Mouse (Mus musculus) c-Kit-positive CD71-negative TER-119-negative erythroid progenitor cells, embryonic 14.5 days (primary cell): Measurements from ENCODE around the gene Dynlt1a.
"Not testable (repeated sequence)": the region's sequence is repeated elsewhere in the genome, so short reads cannot be mapped to it uniquely, and the experiment has no call there.

Experiments used
- DNase-seq: peaks from one replicate; pipeline ENCODE4 v3.0.0-alpha.2; 2013; ENCODE audit warnings: low read depth

Dynlt1a gene

DNA sequence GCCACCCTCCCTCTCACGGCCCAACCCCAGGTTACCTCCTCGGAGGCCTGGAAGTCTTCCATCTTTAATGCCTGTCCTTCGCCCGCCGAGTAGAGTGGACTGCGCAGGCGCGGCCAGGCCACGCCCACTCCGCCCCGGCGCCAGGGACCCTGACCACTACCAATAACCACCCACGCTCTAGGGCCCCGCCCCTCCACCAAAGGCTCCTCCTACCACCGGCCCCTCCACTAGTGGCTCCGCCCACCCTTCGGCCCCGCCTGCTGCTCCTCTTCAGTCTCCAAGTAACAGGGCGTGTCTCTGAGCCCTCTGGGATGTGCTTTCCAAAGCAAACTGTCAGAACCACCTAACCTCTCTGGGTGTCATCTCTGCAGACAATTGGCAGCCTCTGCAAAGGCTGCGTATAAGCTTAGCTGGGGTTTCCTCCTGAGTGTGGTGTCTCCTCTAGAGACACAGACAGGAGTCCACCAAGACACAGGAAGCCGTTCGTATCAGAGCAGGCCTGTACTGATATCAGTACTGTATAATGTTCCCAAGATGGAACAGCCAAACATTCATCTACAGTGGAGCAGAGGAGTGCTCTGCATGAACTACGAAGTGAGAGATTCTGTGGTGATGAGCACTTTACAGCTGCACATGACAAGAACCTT, at the start of gene Dynlt1a:
Gene Dynlt1a, minus strand, starts transcription at position 162 of the 647 bp plus-strand sequence.
- peak; percentile 45 for DNase-seq

DNA sequence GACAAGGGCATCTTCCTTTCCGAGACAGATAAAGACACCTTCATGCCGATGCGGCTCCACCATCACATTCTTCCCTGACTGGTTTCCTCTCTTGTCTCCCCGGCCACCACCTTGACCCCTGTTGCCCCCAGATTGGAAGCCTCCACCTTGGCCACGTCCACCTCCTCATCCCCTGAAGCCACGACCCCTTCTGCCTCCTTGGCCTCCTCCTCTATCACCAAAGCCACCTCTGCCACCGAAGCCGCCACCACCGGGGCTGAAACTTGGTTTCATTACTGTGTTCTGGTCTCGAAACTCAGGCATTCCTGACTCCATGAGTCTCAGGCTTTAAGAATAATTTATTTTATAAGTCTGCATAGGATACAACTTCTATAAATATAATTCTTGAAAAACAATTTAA, 38.0 kb upstream of the Dynlt1a start:
- DNase-seq, result not testable (repeated sequence)

DNA sequence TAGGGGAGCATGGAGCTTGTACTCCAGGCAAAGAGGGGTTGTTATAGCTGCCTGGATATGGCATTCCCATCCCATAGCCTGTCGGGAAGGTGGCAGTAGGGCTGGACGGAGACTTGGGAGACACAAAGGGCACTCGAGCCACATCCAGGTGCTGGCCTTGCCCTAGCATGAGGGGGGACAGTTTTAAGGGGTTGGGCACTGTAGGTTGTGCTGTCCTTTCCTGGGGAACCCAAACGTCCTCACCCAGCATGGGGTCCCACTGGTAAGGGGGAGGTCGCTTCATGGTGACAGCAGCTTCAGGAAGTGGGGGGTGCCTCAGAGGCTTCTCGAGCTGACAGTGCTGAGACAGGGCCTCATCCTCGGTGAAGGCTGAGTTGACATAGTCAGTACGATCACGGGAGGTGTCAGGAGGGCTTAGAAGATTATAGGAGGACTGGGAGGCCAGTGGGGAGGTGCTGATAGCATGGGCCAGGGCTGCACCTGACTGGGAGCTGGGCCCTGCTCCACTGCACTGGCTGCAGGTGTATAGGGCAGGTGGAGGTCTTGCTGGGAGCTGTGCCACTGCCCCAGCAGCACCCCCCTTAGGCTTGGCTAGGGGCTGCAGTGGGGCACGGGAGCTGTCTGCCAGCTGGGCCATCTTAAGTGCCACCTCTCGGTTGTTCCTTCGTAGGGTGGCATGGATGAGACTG, 25.4 kb upstream of the Dynlt1a start:
- DNase-seq, result not testable (repeated sequence)

- DNase-seq, result not testable (repeated sequence)
Observed at GRCm38 (mm10) chr17:6328997-6329396, 11.7 kb upstream of the Dynlt1a start.

DNA sequence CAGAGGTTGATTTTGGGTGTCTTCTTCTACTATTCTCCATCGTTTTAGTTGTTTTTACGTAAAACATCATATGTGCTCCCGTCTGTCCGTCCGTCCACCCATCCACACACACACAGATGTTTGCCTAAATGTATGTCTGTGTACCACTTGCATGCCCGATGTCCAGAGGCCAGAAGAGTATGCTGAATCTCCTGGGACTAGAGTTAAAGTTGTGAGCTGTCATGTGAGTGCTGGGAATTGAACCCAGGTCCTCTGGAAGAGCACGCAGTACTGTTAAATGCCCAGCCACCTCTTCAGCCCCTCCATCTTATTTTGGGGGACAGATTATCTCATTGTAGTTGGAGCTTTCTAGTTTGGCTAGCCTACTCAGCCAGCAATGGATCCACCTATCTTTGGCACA, 10.3 kb upstream of the Dynlt1a start:
- DNase-seq, result not testable (repeated sequence)

DNA sequence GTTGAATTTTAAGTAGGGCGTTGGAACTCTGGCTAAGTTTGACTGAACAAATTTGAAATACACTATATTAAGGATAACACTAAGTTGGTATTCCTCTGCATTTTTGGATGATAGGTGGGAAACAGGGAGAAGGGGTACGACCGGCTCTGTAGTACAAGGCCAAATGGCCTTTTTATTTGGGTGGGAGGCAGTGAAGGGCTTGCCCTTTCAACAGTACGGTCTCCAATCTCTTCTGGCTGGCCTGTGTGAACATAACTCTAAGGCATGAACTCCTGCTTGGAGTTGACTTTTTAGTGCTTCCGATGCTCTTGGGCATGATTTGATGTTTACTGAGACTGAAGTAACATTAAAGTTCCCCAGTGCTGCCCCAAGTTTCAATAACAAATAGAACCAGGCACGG, 8.2 kb upstream of the Dynlt1a start:
- DNase-seq, result not testable (repeated sequence)

DNA sequence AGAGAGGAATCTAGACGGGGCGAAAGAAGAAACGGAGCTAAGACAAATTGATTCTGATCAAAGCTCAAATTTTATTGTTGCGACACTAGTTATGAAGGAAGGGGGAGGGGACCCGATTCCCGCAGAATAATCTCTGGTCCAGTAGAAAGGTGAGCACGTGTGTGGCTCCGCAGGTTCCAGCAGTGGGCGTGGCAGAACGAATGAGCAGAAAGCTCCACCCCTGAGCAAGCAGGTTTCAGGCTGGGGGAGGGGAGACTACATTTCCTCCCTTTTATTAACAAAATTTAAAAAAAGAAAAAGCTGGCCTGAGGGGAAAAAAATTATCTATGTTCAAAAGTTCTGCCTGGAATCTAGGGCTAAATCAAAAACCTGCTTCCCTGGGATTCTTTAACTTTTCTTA, 7.7 kb upstream of the Dynlt1a start:
- DNase-seq, result not testable (repeated sequence)

DNA sequence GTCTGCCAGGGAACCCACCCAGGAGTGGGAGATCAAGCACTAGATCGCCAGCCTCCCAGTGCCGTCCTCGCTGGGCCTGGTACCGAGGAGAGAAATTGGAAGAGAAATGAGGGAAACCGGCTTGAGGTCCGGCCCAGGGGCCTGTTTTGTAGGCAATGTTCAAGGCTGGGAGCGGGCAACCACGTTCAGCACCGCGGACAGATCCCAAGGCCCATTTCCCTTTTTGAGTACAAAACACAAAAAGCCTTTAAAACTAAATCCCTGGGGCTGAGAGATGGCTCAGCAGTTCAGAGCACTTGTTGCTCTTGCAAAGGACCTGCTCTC, 4.4 kb upstream of the Dynlt1a start:
- DNase-seq, result not testable (repeated sequence)

DNA sequence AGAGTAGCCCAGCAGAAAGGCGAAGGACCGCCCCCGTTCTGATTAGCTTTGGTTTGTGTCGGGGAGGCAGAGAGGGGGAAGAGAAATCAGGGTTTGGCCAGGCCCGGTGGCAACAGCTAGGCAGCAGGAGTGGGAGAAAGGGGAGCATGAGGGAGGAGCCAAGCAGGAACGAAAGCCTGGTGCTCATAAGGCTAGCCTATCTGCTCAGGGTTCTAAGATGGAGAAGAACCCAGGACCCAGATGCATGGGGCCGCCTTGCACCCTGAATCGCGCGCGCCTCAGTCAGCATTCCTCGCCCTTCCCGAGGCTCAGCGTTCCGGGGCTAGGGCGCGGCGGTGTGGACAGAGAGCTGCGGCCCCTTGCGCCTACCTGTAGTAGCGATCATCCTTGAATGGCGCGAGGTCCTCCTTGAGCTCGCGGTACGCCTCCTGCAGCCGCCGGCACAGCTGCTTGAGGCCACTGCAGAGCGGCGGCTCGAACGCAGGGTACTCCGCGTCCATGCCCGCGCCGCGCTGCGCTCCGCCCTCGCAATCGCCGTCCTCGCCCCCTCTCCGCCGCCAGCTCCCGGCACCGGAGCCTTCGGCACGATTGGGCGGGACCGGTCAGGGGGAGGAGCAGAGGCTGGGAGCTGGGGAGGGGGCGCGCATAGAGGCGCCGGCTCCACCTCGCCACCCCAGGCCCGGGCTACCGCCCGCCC, 3.9 kb upstream of the Dynlt1a start:
- not testable (repeated sequence) for DNase-seq

GRCm38 (mm10) chr17:6316379-6317126, 747 bp downstream of the Dynlt1a start:
- DNase-seq, result not testable (repeated sequence)

GRCm38 (mm10) chr17:6315706-6316105, 1.6 kb downstream of the Dynlt1a start:
- DNase-seq, result not testable (repeated sequence)

DNA sequence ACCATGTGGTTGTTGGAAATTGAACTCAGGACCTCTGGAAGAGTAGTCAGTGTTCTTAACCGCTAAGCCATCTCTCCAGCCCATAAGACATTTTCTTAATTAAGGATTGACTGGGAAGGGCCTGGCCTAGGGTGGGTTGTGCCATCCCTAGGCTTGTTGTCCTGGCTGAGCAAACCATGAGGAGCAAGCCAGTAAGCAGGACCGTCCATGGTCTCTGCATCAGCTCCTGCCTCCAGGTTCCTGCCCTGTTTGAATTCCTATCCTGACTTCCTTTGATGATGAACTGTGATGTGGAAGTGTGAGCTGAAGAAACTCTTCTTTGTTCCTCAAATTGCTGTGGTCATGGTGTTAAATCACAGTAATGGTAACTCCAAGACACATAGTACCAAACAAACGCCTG, 2.8 kb downstream of the Dynlt1a start:
- DNase-seq, result not testable (repeated sequence)

- DNase-seq, result not testable (repeated sequence)
Observed at GRCm38 (mm10) chr17:6312755-6313154, 4.5 kb downstream of the Dynlt1a start.

- not testable (repeated sequence) for DNase-seq
Observed at GRCm38 (mm10) chr17:6311716-6312115, 5.6 kb downstream of the Dynlt1a start.

- not testable (repeated sequence) for DNase-seq
Observed at GRCm38 (mm10) chr17:6306503-6306902, 10.8 kb downstream of the Dynlt1a start.

DNA sequence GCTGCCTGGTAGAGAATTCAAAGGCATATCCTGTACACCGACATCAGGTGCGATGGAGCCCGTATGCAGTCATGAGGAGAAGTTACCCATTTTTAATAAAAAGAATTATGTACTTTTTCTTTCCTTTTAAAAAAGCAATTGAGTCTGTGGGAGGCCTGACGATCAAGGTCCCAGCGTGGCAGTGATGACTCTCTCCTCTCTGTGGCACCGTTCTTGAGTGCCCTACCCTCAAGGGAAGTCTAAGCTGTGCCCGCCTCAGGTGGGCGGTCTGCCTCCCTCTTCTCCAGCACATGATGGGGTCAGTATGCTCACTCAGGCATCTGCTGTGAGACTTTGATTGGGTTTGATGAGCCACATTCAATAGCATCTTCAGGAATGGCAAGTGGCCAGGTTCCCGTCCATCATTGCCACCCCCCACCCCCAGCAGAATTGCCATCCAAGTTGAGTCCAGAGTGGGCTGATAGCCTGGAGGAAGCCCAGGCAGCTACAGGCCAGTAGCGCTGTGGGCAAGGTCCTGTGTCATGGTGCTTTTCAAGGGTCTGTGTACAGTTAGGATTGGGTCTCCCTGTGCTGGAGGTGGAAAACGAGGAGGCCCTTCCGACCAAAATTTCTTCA, 11.5 kb downstream of the Dynlt1a start:
- DNase-seq, result not testable (repeated sequence)

- DNase-seq, result not testable (repeated sequence)
Observed at GRCm38 (mm10) chr17:6304891-6305290, 12.4 kb downstream of the Dynlt1a start.

GRCm38 (mm10) chr17:6300190-6300863, 17.0 kb downstream of the Dynlt1a start:
- DNase-seq, result not testable (repeated sequence)

- not testable (repeated sequence) for DNase-seq
Observed at GRCm38 (mm10) chr17:6297060-6297795, 20.1 kb downstream of the Dynlt1a start.

DNA sequence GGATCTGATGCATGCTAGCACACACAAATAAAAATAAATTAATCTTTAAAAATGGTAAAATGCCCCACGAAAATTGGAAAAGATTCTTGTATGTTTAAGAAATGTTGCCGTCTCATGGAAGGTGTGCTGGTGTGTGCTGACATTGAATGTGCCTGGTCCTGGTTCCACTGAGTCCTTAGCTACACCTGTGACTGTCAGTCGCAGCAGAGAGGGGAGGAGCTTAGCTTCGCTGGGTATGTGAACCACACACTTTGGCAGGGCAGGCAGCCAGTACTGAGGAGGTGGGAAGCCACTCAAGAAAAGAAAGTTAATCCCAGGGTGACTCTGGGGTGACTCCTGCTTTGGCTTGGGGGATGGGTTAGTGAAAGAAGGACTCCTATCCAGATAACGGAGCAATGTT, 23.4 kb downstream of the Dynlt1a start:
- DNase-seq, result not testable (repeated sequence)
